Mouse (Mus musculus): ENCODE measurements at regions not wholly inside any gene's neighbourhood (a gene's known extent, or its start where the extent isn't known, plus 50 kb on each side); places are given as distances from the start of the nearest gene placed in this dataset.

DNA sequence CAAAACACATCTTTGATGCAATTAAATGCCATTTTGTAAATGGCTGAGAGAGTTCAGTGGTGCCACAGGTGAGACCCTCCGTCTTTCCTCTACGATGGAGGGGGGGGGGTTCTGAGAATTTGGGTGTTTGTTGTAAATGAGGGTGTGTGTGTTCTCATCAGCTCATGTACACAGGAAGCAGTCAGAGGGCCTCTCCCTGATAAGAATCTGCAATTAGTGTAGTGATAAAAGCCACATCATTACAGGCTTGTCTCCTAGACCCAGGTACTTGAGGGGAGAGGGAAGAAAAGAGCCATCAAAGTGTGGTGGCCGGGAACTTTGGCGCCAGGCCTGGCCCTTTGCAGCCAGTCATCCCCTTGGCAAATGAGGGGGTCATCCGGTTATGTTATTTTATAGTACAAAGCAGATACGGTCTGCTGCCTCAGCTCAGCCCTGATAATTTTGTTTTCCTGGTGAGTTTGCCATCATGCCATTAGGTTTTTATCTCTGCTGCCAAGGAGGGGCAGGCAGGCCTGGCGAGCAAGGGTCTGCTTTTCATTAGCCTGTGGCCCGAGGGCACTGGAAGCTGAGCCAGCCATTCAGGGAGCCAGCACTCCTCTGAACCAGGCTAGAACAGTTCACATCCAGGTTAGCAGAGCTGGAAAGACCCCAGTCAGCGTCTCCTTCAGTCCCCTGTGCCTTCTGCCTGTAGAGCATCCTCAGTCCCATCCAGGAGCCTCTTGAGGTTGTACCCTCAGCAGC lies 59.7 kb downstream of the H2al1j start:
- no peak overlapping the region for H3K4me3 ChIP-seq (replicated peaks; ENCODE audit: control insufficient read depth, low read depth, low read length)
- no peak overlapping the region for H3K27ac ChIP-seq (ENCODE audit: control insufficient read depth, insufficient read depth, low read depth, low read length, poor library complexity)
- WGBS = 78% methylated on average over 9 of the region's 9 CpGs
- TF ChIP-seq CTCF (IDR thresholded peaks at IDR 0.05; ENCODE audit: control insufficient read depth, insufficient read depth, low read length) = no peak
- TF ChIP-seq POLR2A (IDR thresholded peaks at IDR 0.05; ENCODE audit: borderline replicate concordance, control insufficient read depth, low read depth, low read length) = no peak
- H3K4me1 ChIP-seq (ENCODE audit: control insufficient read depth, insufficient read depth, low read length) = no peaks in the 10 kb centered on the region

DNA sequence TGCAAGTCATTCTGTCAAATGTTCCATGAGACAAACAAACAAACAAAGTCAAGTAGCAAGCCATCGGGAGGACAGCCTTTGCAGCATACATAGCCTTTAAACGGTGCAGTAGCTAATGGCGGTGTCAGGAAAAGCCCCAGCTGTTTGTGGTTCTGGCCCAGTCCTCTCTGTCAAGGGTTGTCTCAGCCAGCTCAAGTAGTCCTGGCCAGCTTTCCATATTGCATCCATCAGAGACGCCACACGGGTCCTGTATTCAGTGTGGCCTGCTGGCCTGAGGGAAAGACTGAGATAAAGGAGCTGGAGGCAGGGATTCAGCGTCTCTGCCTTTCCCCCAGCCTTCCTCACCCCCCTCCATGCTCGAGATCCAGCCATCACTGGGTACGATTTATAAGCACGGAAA lies 61.2 kb downstream of the H2al1j start:
- 77% methylated on average over 9 of the region's 9 CpGs for WGBS
- Histone ChIP-seq H3K4me3 (replicated peaks; ENCODE audit: control insufficient read depth, low read depth, low read length) (no peak overlapping the region), H3K27ac (ENCODE audit: control insufficient read depth, insufficient read depth, low read depth, low read length, poor library complexity) (no peak overlapping the region), H3K4me1 (ENCODE audit: control insufficient read depth, insufficient read depth, low read length) (no peaks in the 10 kb centered on the region)
- TF ChIP-seq CTCF (IDR thresholded peaks at IDR 0.05; ENCODE audit: control insufficient read depth, insufficient read depth, low read length) (no peak), POLR2A (IDR thresholded peaks at IDR 0.05; ENCODE audit: borderline replicate concordance, control insufficient read depth, low read depth, low read length) (no peak)

DNA sequence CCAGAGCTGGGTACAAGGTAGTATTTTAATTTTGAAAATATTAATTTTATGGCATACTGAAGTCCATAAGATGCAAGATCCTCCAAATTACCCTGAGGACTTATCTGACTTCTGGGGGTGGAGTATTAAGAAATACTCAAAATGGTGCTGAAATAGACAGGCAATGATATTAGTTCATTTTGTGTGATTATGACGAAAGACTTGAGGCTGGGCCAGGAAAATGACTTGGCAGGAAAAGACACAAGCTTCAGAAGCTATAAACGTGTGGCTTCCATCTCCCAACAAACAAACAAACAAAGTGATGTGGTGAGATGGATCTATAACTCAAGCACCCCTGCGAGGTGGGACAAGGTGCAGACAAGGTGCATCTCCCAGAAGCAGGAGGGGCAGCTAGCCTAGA lies 72.8 kb downstream of the H2al1j start:
- no peaks in the 10 kb centered on the region; the same call in 1 of the 2 replicates for H3K4me1 ChIP-seq (ENCODE audit: control insufficient read depth, insufficient read depth, low read length)
- TF ChIP-seq CTCF (IDR thresholded peaks at IDR 0.05; ENCODE audit: control insufficient read depth, insufficient read depth, low read length) (no peak), POLR2A (IDR thresholded peaks at IDR 0.05; ENCODE audit: borderline replicate concordance, control insufficient read depth, low read depth, low read length) (no peak)
- no peak overlapping the region for H3K4me3 ChIP-seq (replicated peaks; ENCODE audit: control insufficient read depth, low read depth, low read length)
- no peak overlapping the region for H3K27ac ChIP-seq (ENCODE audit: control insufficient read depth, insufficient read depth, low read depth, low read length, poor library complexity)
- WGBS = 52% methylated on average over 3 of the region's 3 CpGs

DNA sequence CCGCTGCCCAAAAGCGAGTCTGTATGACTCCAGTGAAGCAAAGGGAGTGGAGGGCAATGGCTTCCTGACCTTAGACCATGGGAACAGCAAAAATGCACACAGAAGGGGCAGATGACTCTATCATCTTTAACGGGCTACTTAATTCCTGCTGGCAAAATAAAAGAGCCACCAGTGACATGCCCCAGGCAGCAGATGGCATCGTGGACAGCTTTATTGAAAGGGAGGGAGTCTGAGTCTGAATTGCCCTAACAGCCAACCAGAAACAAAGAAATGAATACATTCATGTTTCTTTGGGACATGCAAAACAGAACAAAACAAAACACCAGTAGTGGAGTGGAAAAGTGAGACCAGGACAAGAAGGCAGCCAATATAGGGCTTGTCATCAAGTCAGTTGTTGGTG lies 76.7 kb downstream of the H2al1j start:
- H3K4me1 ChIP-seq (ENCODE audit: control insufficient read depth, insufficient read depth, low read length) = no peaks in the 10 kb centered on the region; the same call in 1 of the 2 replicates
- TF ChIP-seq POLR2A (IDR thresholded peaks at IDR 0.05; ENCODE audit: borderline replicate concordance, control insufficient read depth, low read depth, low read length) (no peak), CTCF (IDR thresholded peaks at IDR 0.05; ENCODE audit: control insufficient read depth, insufficient read depth, low read length) (no peak)
- no peak overlapping the region for H3K4me3 ChIP-seq (replicated peaks; ENCODE audit: control insufficient read depth, low read depth, low read length)
- H3K27ac ChIP-seq (ENCODE audit: control insufficient read depth, insufficient read depth, low read depth, low read length, poor library complexity) = no peak overlapping the region
- WGBS = 61% methylated on average over 4 of the region's 4 CpGs

DNA sequence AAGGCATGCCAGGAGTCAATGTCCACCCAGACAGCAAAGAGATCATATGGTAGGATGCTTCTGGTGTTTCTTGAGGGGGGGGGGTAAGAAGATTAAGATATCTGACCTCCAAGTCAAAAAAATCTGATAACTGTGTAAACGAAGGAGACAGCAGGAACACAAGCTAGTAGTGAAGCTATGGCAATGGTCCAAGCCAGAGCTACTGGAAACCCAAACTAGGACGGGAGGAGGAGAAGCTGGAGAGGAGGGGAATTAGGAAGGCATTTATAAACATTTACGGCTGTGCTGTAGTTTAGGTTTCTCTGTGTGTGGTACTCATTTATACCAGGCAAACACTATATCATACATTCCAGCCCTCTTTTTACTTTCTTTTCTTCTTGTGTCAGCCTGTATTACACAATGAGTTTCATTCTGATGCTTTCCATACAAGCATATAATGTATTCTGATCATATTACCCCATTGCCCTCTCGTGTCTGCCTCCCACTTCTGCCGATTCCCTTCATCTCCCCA lies 84.7 kb downstream of the H2al1j start:
- no peak overlapping the region for H3K4me3 ChIP-seq (replicated peaks; ENCODE audit: control insufficient read depth, low read depth, low read length)
- no peak for TF ChIP-seq POLR2A (IDR thresholded peaks at IDR 0.05; ENCODE audit: borderline replicate concordance, control insufficient read depth, low read depth, low read length)
- no peak for TF ChIP-seq CTCF (IDR thresholded peaks at IDR 0.05; ENCODE audit: control insufficient read depth, insufficient read depth, low read length)
- no peaks in the 10 kb centered on the region for H3K4me1 ChIP-seq (ENCODE audit: control insufficient read depth, insufficient read depth, low read length)
- H3K27ac ChIP-seq (ENCODE audit: control insufficient read depth, insufficient read depth, low read depth, low read length, poor library complexity) = no peak overlapping the region
- WGBS = 74% methylated on average over 5 of the region's 5 CpGs

DNA sequence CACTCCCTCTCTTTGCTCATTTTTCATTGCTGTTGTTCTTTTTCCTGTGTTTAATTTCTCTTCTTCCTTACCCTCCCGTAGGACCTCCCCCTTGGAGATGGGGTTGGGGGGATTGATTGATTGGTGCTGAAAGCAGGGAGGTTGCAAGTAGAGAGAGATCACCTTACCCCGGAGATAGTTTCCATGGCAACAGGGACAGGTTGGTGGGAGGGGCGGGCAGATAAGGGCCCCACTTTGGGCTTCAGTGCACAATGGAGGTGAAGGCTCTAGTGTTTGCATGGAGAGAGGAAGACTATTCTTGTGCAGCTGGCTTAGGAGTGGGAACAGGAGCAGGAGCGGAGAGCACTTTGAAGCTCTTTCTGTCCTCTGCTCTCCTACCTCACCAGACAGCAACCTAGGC lies 88.0 kb downstream of the H2al1j start:
- H3K27ac ChIP-seq (ENCODE audit: control insufficient read depth, insufficient read depth, low read depth, low read length, poor library complexity) = no peak overlapping the region
- 60% methylated on average over 4 of the region's 4 CpGs for WGBS
- no peak overlapping the region for H3K4me3 ChIP-seq (replicated peaks; ENCODE audit: control insufficient read depth, low read depth, low read length)
- TF ChIP-seq POLR2A (IDR thresholded peaks at IDR 0.05; ENCODE audit: borderline replicate concordance, control insufficient read depth, low read depth, low read length) (no peak), CTCF (IDR thresholded peaks at IDR 0.05; ENCODE audit: control insufficient read depth, insufficient read depth, low read length) (no peak)
- no peaks in the 10 kb centered on the region for H3K4me1 ChIP-seq (ENCODE audit: control insufficient read depth, insufficient read depth, low read length)

DNA sequence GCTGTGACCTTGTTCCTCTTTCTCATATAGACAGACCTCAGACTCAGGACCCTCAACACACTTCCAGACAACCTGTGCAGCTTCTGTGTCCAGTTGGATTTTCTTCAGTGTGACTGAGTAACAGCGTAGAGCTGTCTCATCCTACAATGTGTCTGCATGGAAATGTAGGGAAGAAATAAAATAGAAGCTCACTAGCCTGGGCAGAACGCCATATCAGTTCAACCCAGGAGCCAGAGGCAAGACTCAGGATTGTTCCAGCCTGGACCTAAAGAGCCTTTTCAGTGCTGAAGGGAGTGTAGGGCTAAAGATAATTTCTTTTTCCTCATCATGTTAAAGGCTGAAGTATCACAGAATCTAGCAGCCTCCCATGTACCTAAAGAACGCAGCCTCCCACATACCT lies 88.9 kb downstream of the H2al1j start:
- Histone ChIP-seq H3K4me1 (ENCODE audit: control insufficient read depth, insufficient read depth, low read length) (no peaks in the 10 kb centered on the region), H3K4me3 (replicated peaks; ENCODE audit: control insufficient read depth, low read depth, low read length) (no peak overlapping the region), H3K27ac (ENCODE audit: control insufficient read depth, insufficient read depth, low read depth, low read length, poor library complexity) (no peak overlapping the region)
- no peak for TF ChIP-seq POLR2A (IDR thresholded peaks at IDR 0.05; ENCODE audit: borderline replicate concordance, control insufficient read depth, low read depth, low read length)
- no peak for TF ChIP-seq CTCF (IDR thresholded peaks at IDR 0.05; ENCODE audit: control insufficient read depth, insufficient read depth, low read length)
- WGBS = 84% methylated on average over 3 of the region's 3 CpGs

DNA sequence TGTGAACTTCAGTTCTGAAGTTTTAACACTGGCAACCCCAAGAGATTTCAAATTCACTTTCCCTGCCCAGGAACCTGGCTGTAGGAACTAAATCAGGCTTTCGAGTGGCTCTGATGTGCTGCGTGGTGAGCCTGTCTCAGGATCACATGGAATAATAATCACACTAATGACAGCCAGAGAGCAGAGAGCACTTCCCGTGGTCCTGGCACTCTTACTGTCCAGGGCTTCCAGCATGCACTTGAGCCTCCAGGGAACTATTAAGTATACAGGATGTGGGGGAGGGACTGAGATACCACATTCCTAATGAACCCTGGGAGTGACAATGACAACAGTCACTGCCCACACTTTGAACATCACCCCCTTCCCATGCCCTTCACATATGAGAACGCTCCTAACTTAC lies 90.2 kb downstream of the H2al1j start:
- Histone ChIP-seq H3K4me3 (replicated peaks; ENCODE audit: control insufficient read depth, low read depth, low read length) (no peak overlapping the region), H3K27ac (ENCODE audit: control insufficient read depth, insufficient read depth, low read depth, low read length, poor library complexity) (no peak overlapping the region), H3K4me1 (ENCODE audit: control insufficient read depth, insufficient read depth, low read length) (no peaks in the 10 kb centered on the region)
- TF ChIP-seq POLR2A (IDR thresholded peaks at IDR 0.05; ENCODE audit: borderline replicate concordance, control insufficient read depth, low read depth, low read length) (no peak), CTCF (IDR thresholded peaks at IDR 0.05; ENCODE audit: control insufficient read depth, insufficient read depth, low read length) (no peak)
- WGBS = 77% methylated on average over 4 of the region's 4 CpGs
